11 mouse cellular contexts compared by ENCODE assay signal in the genomic region with DNA sequence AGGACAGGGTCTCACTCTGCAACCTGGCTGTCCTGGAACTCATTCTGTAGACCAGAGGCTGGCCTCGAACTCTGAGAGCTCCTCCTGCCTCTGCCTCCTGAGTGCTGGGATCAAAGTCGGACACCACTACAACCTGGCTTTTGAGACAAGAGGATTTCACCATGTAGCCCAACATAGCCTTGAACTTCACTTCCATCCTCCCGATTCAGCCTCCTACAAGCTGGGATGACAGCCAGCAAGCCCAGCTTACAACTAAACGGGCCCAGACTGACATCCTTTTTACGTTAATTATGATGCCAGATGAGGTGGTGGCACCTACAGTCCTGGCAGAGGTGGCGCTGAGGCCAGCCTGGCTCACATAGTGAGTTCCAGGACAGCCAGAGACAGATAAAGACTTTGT. TPM values are rescaled to one million over a fixed set of nuclear protein-coding genes. Genes with fewer than 3 reads are reported as not detected.
A peak's percentile ranks its signal among the peaks of the same experiment; 100 is the strongest.
DNase-seq lines count a peak whose midpoint lies in the region; ATAC-seq and TF ChIP-seq lines count a peak whose summit lies in the region.
"Had no signal": no experiment of that assay in that cellular context is flagged by ENCODE, and none has a peak within 500 bp of the region (broad histone marks: within the 10 kb centered on the region; RNA-seq: fewer than 3 reads in every experiment).

No protein-coding gene starts in this region.

- no peak for DNase-seq in heart, postnatal 14 days
- no peak for DNase-seq in midbrain, embryonic 11.5 days (ENCODE audit: low spot score, missing footprints)
- DNase-seq in frontal cortex, adult 2 months (ENCODE audit: extremely low spot score in 1 of 2, low spot score in 1 of 2), result no peak
- no peak for DNase-seq in frontal cortex, postnatal 36 days (ENCODE audit: low spot score in 2 of 2)
- DNase-seq: cerebellum, adult 11-12 months; kidney, adult 9 months had no signal

- 87% methylated on average over 6 of the region's 6 CpGs for WGBS in heart, embryonic 14.5 days
- WGBS in hindbrain, embryonic 13.5 days, result 91% methylated on average over 6 of the region's 6 CpGs
- 94% methylated on average over 6 of the region's 6 CpGs for WGBS in midbrain, embryonic 11.5 days

- H3K27ac ChIP-seq in heart, embryonic 14.5 days (replicated peaks in 1 of 2; ENCODE audit: control insufficient read depth in 1 of 2, insufficient read depth in 1 of 2, low read depth in 2 of 2, low read length in 2 of 2), result no peak overlapping the region
- no peak overlapping the region for H3K27ac ChIP-seq in bone marrow macrophage, adult 2 months (ENCODE audit: insufficient read depth, low read depth, low read length)
- no peak overlapping the region for H3K27ac ChIP-seq in hindbrain, embryonic 13.5 days
- H3K27ac ChIP-seq in midbrain, embryonic 11.5 days (ENCODE audit: low read depth, low read length), result no peak overlapping the region

- no peaks in the 10 kb centered on the region for H3K9me3 ChIP-seq in heart, embryonic 14.5 days (ENCODE audit: control insufficient read depth, low read length)
- H3K9me3 ChIP-seq in hindbrain, embryonic 13.5 days, result no peaks in the 10 kb centered on the region
- H3K9me3 ChIP-seq in midbrain, embryonic 11.5 days (ENCODE audit: control insufficient read depth, low read length), result no peaks in the 10 kb centered on the region

- TF ChIP-seq POLR2A in bone marrow macrophage, adult 2 months (IDR thresholded peaks at IDR 0.05; ENCODE audit: borderline replicate concordance, low read depth, low read length), result no peak

- 0 out of 2 replicates have a peak, but pooled peaks cover 8% of the 10 kb centered on the region for H3K36me3 ChIP-seq in heart, embryonic 14.5 days (ENCODE audit: control insufficient read depth, insufficient read depth, low read length)
- H3K36me3 ChIP-seq in hindbrain, embryonic 13.5 days, result 0 out of 2 replicates have a peak, but pooled peaks cover 4% of the 10 kb centered on the region
- H3K36me3 ChIP-seq in midbrain, embryonic 11.5 days (ENCODE audit: control insufficient read depth, insufficient read depth, low read length), result no peaks in the 10 kb centered on the region

- H3K9ac ChIP-seq in heart, embryonic 14.5 days (ENCODE audit: low read length), result peak overlapping the region; percentile 93
- peak overlapping the region; percentile 90 for H3K9ac ChIP-seq in hindbrain, embryonic 13.5 days
- H3K9ac ChIP-seq in midbrain, embryonic 11.5 days (ENCODE audit: low read length), result no peak overlapping the region; the same call in 1 of the 2 replicates

- peak overlapping the region in 1 of 2 experiments; percentile 88; a peak in 2 of 4 replicates for H3K4me3 ChIP-seq in heart, embryonic 14.5 days (ENCODE audit: control insufficient read depth in 1 of 2, insufficient read depth in 1 of 2, low read depth in 1 of 2, low read length in 2 of 2)
- peak overlapping the region; percentile 98 for H3K4me3 ChIP-seq in bone marrow macrophage, adult 2 months (ENCODE audit: insufficient read depth, low read length)
- peak overlapping the region; percentile 80 for H3K4me3 ChIP-seq in hindbrain, embryonic 13.5 days
- H3K4me3 ChIP-seq in midbrain, embryonic 11.5 days (ENCODE audit: low read depth, low read length), result peak overlapping the region; percentile 77

- H3K27me3 ChIP-seq in heart, embryonic 14.5 days (ENCODE audit: control insufficient read depth, insufficient read depth, low read length), result no peaks in the 10 kb centered on the region
- no peaks in the 10 kb centered on the region for H3K27me3 ChIP-seq in hindbrain, embryonic 13.5 days
- no peaks in the 10 kb centered on the region for H3K27me3 ChIP-seq in midbrain, embryonic 11.5 days (ENCODE audit: control insufficient read depth, insufficient read depth, low read length)

- H3K4me1 ChIP-seq in heart, embryonic 14.5 days (ENCODE audit: control insufficient read depth in 2 of 2, insufficient read depth in 2 of 2, low read length in 2 of 2), result peaks cover 9 to 24% of the 10 kb centered on the region in 2 experiments; a peak in 3 of 4 replicates
- peaks cover 8% of the 10 kb centered on the region; the same call in 1 of the 2 replicates for H3K4me1 ChIP-seq in bone marrow macrophage, adult 2 months (ENCODE audit: control insufficient read depth, insufficient read depth, low read length)
- peaks cover 35% of the 10 kb centered on the region for H3K4me1 ChIP-seq in hindbrain, embryonic 13.5 days (replicated peaks)
- peaks cover 15% of the 10 kb centered on the region for H3K4me1 ChIP-seq in midbrain, embryonic 11.5 days (ENCODE audit: control insufficient read depth, insufficient read depth, low read length)

- TF ChIP-seq CTCF in bone marrow macrophage, adult 2 months (IDR thresholded peaks at IDR 0.05; ENCODE audit: low read depth, low read length), result no peak

- ATAC-seq in heart, embryonic 14.5 days (ENCODE audit: insufficient number of reproducible peaks, insufficient read depth, low FRiP score, low read depth), result no peak
- ATAC-seq in hindbrain, embryonic 13.5 days (ENCODE audit: low FRiP score), result no peak
- no peak for ATAC-seq in midbrain, embryonic 11.5 days (ENCODE audit: low FRiP score)
- ATAC-seq in frontal cortex, adult (ENCODE audit: low TSS enrichment), result no peak

- peak overlapping the region; percentile 91 for H3K4me2 ChIP-seq in heart, embryonic 14.5 days (ENCODE audit: low read length)
- H3K4me2 ChIP-seq in hindbrain, embryonic 13.5 days, result peak overlapping the region; percentile 94
- H3K4me2 ChIP-seq in midbrain, embryonic 11.5 days, result peak overlapping the region; percentile 76; the same call in 1 of the 2 replicates

- intact Hi-C loops in heart, postnatal 14 days (cut with DNase I), result no loop called here

RNA-seq across cellular contexts. Expression of a gene that starts 1.1 kb away (rescaled TPM):
- 133 and 136 TPM in 2 replicates for polyA plus RNA-seq in heart, embryonic 14.5 days (2014; fragmentation: Nextera tagmentation; extraction: Ambion mirVana)
- total RNA-seq in heart, postnatal 14 days (2021), result 10 to 100 TPM; 91.5 to 93.3 TPM
- polyA plus RNA-seq in bone marrow macrophage, adult 2 months (2012; ENCODE audit: insufficient read depth, insufficient read length, missing spikeins), result 58.5 and 66.8 TPM in 2 replicates
- 292 and 304 TPM in 2 replicates for polyA plus RNA-seq in hindbrain, embryonic 13.5 days (2015; fragmentation: Nextera tagmentation; extraction: Ambion mirVana)
- 200 and 232 TPM in 2 replicates for polyA plus RNA-seq in midbrain, embryonic 11.5 days (2014; fragmentation: Nextera tagmentation; extraction: Ambion mirVana)
- 207 and 208 TPM in 2 replicates for polyA plus RNA-seq in frontal cortex, adult 2 months (2012; rRNA removed)

RNA-seq across cellular contexts. Expression of a gene that starts 10.9 kb away (rescaled TPM):
- polyA plus RNA-seq in heart, embryonic 14.5 days (2014; fragmentation: Nextera tagmentation; extraction: Ambion mirVana), result 18.0 and 20.8 TPM in 2 replicates
- total RNA-seq in heart, postnatal 14 days (2021), result 10 to 100 TPM; 10.3 to 10.9 TPM
- 7.4 and 10.8 TPM in 2 replicates for polyA plus RNA-seq in bone marrow macrophage, adult 2 months (2012; ENCODE audit: insufficient read depth, insufficient read length, missing spikeins)
- 45.0 and 46.9 TPM in 2 replicates for polyA plus RNA-seq in hindbrain, embryonic 13.5 days (2015; fragmentation: Nextera tagmentation; extraction: Ambion mirVana)
- polyA plus RNA-seq in midbrain, embryonic 11.5 days (2014; fragmentation: Nextera tagmentation; extraction: Ambion mirVana), result 44.1 and 51.4 TPM in 2 replicates
- 60.8 and 63.1 TPM in 2 replicates for polyA plus RNA-seq in frontal cortex, adult 2 months (2012; rRNA removed)

RNA-seq across cellular contexts. Expression of a gene that starts 21.7 kb away (rescaled TPM):
- polyA plus RNA-seq in heart, embryonic 14.5 days (2014; fragmentation: Nextera tagmentation; extraction: Ambion mirVana), result 5.0 and 5.2 TPM in 2 replicates
- 10 to 100 TPM; 13.6 to 14.8 TPM for total RNA-seq in heart, postnatal 14 days (2021)
- 14.0 and 14.5 TPM in 2 replicates for polyA plus RNA-seq in bone marrow macrophage, adult 2 months (2012; ENCODE audit: insufficient read depth, insufficient read length, missing spikeins)
- 42.3 and 44.0 TPM in 2 replicates for polyA plus RNA-seq in hindbrain, embryonic 13.5 days (2015; fragmentation: Nextera tagmentation; extraction: Ambion mirVana)
- polyA plus RNA-seq in midbrain, embryonic 11.5 days (2014; fragmentation: Nextera tagmentation; extraction: Ambion mirVana), result 9.1 and 10.1 TPM in 2 replicates
- polyA plus RNA-seq in frontal cortex, adult 2 months (2012; rRNA removed), result 67.1 and 70.1 TPM in 2 replicates

RNA-seq across cellular contexts. Expression of a gene that starts 33.4 kb away (rescaled TPM):
- not detected in 2 replicates for polyA plus RNA-seq in heart, embryonic 14.5 days (2014; fragmentation: Nextera tagmentation; extraction: Ambion mirVana)
- under 1 TPM in 1 of 2 experiments, not detected in 1; 0.10 TPM for total RNA-seq in heart, postnatal 14 days (2021)
- polyA plus RNA-seq in bone marrow macrophage, adult 2 months (2012; ENCODE audit: insufficient read depth, insufficient read length, missing spikeins), result not detected in 2 replicates
- 37.5 and 40.2 TPM in 2 replicates for polyA plus RNA-seq in hindbrain, embryonic 13.5 days (2015; fragmentation: Nextera tagmentation; extraction: Ambion mirVana)
- polyA plus RNA-seq in midbrain, embryonic 11.5 days (2014; fragmentation: Nextera tagmentation; extraction: Ambion mirVana), result 3.1 and 3.3 TPM in 2 replicates
- polyA plus RNA-seq in frontal cortex, adult 2 months (2012; rRNA removed), result 79.6 and 82.1 TPM in 2 replicates
- total RNA-seq: MEL had no signal

RNA-seq across cellular contexts. Expression of a gene that starts 39.8 kb away (rescaled TPM):
- 0.27 and 0.46 TPM in 2 replicates for polyA plus RNA-seq in heart, embryonic 14.5 days (2014; fragmentation: Nextera tagmentation; extraction: Ambion mirVana)
- total RNA-seq in heart, postnatal 14 days (2021), result under 1 TPM; 0.69 to 0.90 TPM
- 1.3 TPM in 2 replicates for polyA plus RNA-seq in bone marrow macrophage, adult 2 months (2012; ENCODE audit: insufficient read depth, insufficient read length, missing spikeins)
- polyA plus RNA-seq in hindbrain, embryonic 13.5 days (2015; fragmentation: Nextera tagmentation; extraction: Ambion mirVana), result 0.26 and 0.41 TPM in 2 replicates
- polyA plus RNA-seq in midbrain, embryonic 11.5 days (2014; fragmentation: Nextera tagmentation; extraction: Ambion mirVana), result 0.08 and 0.34 TPM in 2 replicates
- polyA plus RNA-seq in frontal cortex, adult 2 months (2012; rRNA removed), result 0.44 and 0.63 TPM in 2 replicates
- total RNA-seq: MEL had no signal
